Mouse (Mus musculus): Measurements from ENCODE around the gene Il6ra. TPM values are rescaled to one million over a fixed set of nuclear protein-coding genes. Genes with fewer than 3 reads are reported as not detected.

Il6ra gene
- 15.7 and 17.9 TPM in 2 replicates for polyA plus RNA-seq (2015; fragmentation: Nextera tagmentation; extraction: Ambion mirVana)

DNA sequence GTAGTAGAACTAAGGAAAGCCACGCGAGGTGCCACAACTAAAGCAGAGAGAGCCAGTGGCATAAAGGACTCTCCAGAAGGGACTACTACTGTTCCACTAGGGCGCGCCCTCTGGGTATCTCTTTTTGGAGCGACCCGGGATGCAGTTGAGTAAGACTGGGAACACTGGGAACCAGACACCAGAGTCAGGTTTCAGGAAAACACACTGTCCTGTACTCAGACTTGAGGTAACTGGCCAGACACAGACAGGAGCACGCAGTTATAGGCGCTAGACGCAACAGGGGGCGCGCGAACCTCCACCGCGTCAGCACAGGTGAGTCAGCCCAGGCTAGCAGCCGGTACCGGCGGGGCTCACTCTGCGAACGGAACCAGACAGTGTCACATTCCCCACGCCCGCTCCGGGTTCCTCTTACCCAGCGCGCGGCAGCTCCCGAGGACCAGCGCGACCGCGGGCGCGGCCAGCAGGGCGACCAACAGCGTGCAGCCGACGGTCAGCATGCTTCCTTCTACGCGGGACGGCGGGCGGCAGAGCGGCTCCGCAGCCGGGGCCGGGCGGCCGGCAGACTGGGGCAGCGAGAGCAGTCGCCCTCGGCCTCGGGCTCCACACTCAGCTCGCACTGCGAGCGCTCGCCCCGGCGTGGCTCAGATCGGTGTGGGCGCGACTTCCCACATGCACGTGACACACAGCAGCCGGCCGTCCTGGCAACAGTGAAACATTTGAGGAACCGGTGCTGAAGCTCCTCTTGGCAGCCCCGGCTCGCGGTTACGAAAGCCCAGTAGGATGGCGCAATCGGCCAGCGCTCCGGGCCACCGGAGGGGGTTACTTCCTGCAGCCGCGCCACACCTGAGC is at the start of gene Il6ra:
TSS of gene Il6ra (minus strand) at position 654 of the 849 bp plus-strand sequence.
- peak within 1 kb of the TSS; percentile 63 for H3K9ac ChIP-seq (replicated peaks; ENCODE audit: low read depth)
- peak within 1 kb of the TSS; percentile 83 for H3K4me2 ChIP-seq (replicated peaks; ENCODE audit: low read depth, low read length)
- peak; percentile 90 for ATAC-seq
- H3K4me1 ChIP-seq (ENCODE audit: insufficient read depth, low read depth, low read length) = peaks cover 7% of the 10 kb centered on the region; the same call in 1 of the 2 replicates
- H3K9me3 ChIP-seq (ENCODE audit: low read length) = no peaks in the 10 kb centered on the region
- peak; percentile 96 for DNase-seq (ENCODE audit: low spot score)
- peak within 1 kb of the TSS; percentile 91 for H3K27ac ChIP-seq (ENCODE audit: low read length)
- under 1% methylated on average over 67 of the region's 75 CpGs for WGBS
- no peaks in the 10 kb centered on the region for H3K27me3 ChIP-seq (replicated peaks; ENCODE audit: insufficient read depth, low read length)
- H3K36me3 ChIP-seq (ENCODE audit: insufficient read depth, low read length) = no peaks in the 10 kb centered on the region
- peak; percentile 52 for TF ChIP-seq CTCF (IDR thresholded peaks at IDR 0.05)
- peak; percentile 46 for TF ChIP-seq EP300 (IDR thresholded peaks at IDR 0.05)
- peak within 1 kb of the TSS; percentile 54 for H3K4me3 ChIP-seq (ENCODE audit: low read depth, low read length)

DNA sequence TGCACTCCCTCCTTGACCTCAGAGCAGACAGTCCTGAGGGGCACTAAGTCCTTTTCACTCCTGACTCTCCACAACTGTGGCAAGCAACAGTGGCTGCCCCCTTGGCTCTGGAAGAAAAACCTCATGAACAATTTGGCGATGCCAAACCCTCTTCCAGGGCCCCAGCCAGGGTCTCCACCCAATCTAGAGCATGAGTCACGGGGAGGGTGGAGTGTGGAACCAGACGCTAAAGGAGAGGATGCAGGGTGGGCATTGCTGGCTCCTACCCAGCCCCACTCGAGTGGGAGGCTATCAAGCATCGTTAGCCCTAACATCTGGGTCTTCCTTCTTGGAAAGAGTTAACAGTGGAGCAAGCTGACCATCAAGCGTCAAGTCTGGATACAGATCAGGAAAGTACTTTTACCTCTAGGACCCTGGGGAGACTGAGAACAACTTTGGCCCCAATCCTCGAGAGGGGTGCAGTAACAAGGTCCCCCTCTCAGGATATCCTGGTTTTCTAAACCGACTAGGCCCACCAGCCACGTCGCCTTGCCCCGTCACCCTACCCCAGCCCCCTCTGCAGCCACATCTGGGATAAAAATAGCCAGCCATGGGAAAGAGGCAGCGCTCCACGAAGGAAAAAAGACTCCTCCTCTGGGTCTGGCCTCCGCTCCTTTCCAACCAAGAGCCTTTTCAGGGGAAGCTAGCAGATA is 49.2 kb upstream of the Il6ra start:
- H3K4me3 ChIP-seq (ENCODE audit: low read depth, low read length) = peak overlapping the region; percentile 96
- TF ChIP-seq EP300 (IDR thresholded peaks at IDR 0.05) (no peak; the same call in 1 of the 2 replicates), CTCF (IDR thresholded peaks at IDR 0.05) (no peak)
- peak; percentile 63 for DNase-seq (ENCODE audit: low spot score)
- H3K9ac ChIP-seq (replicated peaks; ENCODE audit: low read depth) = peak overlapping the region; percentile 77
- H3K9me3 ChIP-seq (ENCODE audit: low read length) = no peaks in the 10 kb centered on the region
- WGBS = 2% methylated on average over 14 of the region's 14 CpGs
- peak overlapping the region; percentile 95 for H3K27ac ChIP-seq (ENCODE audit: low read length)
- 0 out of 2 replicates have a peak, but pooled peaks cover 6% of the 10 kb centered on the region for H3K36me3 ChIP-seq (ENCODE audit: insufficient read depth, low read length)
- H3K4me2 ChIP-seq (replicated peaks; ENCODE audit: low read depth, low read length) = peak overlapping the region; percentile 93
- peaks cover 27% of the 10 kb centered on the region; the same call in 1 of the 2 replicates for H3K4me1 ChIP-seq (ENCODE audit: insufficient read depth, low read depth, low read length)
- no peaks in the 10 kb centered on the region for H3K27me3 ChIP-seq (replicated peaks; ENCODE audit: insufficient read depth, low read length)
- peak; percentile 7; the same call in 1 of the 2 replicates for ATAC-seq

DNA sequence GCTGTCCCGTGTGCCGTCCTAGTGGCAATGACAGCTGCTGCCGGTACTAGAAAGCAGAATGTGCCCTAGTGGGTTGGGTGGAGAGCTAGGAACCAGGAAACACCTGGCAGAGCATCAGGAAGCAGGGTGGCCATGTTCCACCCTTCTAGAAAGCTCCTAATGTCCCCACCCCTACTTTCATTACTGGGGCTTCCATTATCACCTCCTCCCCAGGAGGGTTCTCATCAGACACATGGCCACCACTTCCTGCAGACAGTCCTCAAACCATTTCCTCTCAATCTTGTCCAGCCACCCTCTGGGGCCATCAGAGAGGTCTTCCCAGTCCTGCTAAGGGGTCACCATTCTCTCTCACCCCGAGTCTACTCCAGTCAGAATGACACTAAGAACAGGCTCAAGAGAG is 48.4 kb upstream of the Il6ra start:
- peak overlapping the region; percentile 96; the same call in 1 of the 2 replicates for H3K4me3 ChIP-seq (ENCODE audit: low read depth, low read length)
- peaks cover 6% of the 10 kb centered on the region; the same call in 1 of the 2 replicates for H3K36me3 ChIP-seq (ENCODE audit: insufficient read depth, low read length)
- H3K9me3 ChIP-seq (ENCODE audit: low read length) = no peaks in the 10 kb centered on the region
- peak overlapping the region; percentile 95 for H3K27ac ChIP-seq (ENCODE audit: low read length)
- DNase-seq (ENCODE audit: low spot score) = peak; percentile 32
- WGBS = 30% methylated on average over 4 of the region's 4 CpGs
- no peak overlapping the region for H3K9ac ChIP-seq (replicated peaks; ENCODE audit: low read depth)
- H3K4me2 ChIP-seq (replicated peaks; ENCODE audit: low read depth, low read length) = peak overlapping the region; percentile 93
- ATAC-seq = no peak
- H3K27me3 ChIP-seq (replicated peaks; ENCODE audit: insufficient read depth, low read length) = no peaks in the 10 kb centered on the region
- TF ChIP-seq EP300 (IDR thresholded peaks at IDR 0.05) (no peak), CTCF (IDR thresholded peaks at IDR 0.05) (no peak)
- H3K4me1 ChIP-seq (ENCODE audit: insufficient read depth, low read depth, low read length) = peaks cover 27% of the 10 kb centered on the region; the same call in 1 of the 2 replicates

DNA sequence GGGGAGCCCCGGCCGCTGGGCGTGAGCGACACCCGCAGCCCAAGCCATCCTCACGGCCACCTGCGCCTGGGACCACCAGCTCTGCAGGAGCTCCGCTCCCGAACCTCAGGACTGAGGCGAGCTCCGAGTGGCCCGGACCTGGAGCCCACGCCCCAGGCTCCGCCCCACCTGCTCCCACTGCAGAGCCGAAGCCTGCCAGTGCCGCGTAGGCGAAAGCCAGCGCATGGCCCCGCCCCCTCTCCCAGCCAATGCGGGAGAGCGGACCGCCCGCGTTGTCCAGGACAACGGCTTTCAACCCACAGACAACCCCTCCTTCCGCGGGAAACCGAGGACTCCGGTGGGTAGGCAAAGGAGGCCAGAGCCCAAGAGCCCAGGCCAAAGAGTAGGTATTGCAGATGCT is 47.5 kb upstream of the Il6ra start:
- Histone ChIP-seq H3K9me3 (ENCODE audit: low read length) (no peaks in the 10 kb centered on the region), H3K9ac (replicated peaks; ENCODE audit: low read depth) (0 out of 2 replicates have a peak overlapping the region, but pooled peaks have one; percentile 33), H3K27ac (ENCODE audit: low read length) (no peak overlapping the region), H3K36me3 (ENCODE audit: insufficient read depth, low read length) (peaks cover 6% of the 10 kb centered on the region; the same call in 1 of the 2 replicates), H3K27me3 (replicated peaks; ENCODE audit: insufficient read depth, low read length) (no peaks in the 10 kb centered on the region), H3K4me1 (ENCODE audit: insufficient read depth, low read depth, low read length) (peaks cover 27% of the 10 kb centered on the region; the same call in 1 of the 2 replicates), H3K4me2 (replicated peaks; ENCODE audit: low read depth, low read length) (peak overlapping the region; percentile 93), H3K4me3 (ENCODE audit: low read depth, low read length) (peak overlapping the region; percentile 33)
- peak; percentile 92 for ATAC-seq
- DNase-seq (ENCODE audit: low spot score) = peak; percentile 95
- TF ChIP-seq EP300 (IDR thresholded peaks at IDR 0.05) (no peak), CTCF (IDR thresholded peaks at IDR 0.05) (no peak)
- 2% methylated on average over 30 of the region's 30 CpGs for WGBS

DNA sequence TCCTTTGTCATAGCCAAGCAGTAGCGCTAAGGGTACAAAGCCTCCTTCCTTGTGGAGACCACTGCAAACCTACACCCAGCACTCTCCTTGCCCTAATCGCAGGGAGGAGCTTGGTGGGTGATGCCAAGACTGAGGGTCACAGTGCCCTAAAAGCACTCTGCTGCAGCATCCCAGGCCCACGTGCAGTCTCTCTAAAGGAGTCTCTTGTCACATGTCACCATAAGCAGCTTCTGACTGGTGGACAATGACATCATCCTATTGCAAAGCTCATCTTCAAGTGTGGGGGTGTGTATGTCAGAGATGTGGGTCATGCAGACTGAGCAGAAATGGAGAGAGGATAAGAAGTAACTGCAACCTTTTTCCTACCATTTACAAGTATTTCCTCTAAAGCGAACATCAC is 46.4 kb upstream of the Il6ra start:
- DNase-seq (ENCODE audit: low spot score) (no peak), ATAC-seq (no peak)
- H3K4me1 ChIP-seq (ENCODE audit: insufficient read depth, low read depth, low read length) = peaks cover 22% of the 10 kb centered on the region; the same call in 1 of the 2 replicates
- no peaks in the 10 kb centered on the region for H3K9me3 ChIP-seq (ENCODE audit: low read length)
- no peak overlapping the region for H3K4me2 ChIP-seq (replicated peaks; ENCODE audit: low read depth, low read length)
- no peak overlapping the region for H3K4me3 ChIP-seq (ENCODE audit: low read depth, low read length)
- no peaks in the 10 kb centered on the region for H3K27me3 ChIP-seq (replicated peaks; ENCODE audit: insufficient read depth, low read length)
- TF ChIP-seq CTCF (IDR thresholded peaks at IDR 0.05) = no peak
- no peak for TF ChIP-seq EP300 (IDR thresholded peaks at IDR 0.05)
- WGBS = 73% methylated on average over 4 of the region's 4 CpGs
- H3K36me3 ChIP-seq (ENCODE audit: insufficient read depth, low read length) = peaks cover 8% of the 10 kb centered on the region; the same call in 1 of the 2 replicates
- H3K27ac ChIP-seq (ENCODE audit: low read length) = no peak overlapping the region
- no peak overlapping the region; the same call in 1 of the 2 replicates for H3K9ac ChIP-seq (replicated peaks; ENCODE audit: low read depth)

DNA sequence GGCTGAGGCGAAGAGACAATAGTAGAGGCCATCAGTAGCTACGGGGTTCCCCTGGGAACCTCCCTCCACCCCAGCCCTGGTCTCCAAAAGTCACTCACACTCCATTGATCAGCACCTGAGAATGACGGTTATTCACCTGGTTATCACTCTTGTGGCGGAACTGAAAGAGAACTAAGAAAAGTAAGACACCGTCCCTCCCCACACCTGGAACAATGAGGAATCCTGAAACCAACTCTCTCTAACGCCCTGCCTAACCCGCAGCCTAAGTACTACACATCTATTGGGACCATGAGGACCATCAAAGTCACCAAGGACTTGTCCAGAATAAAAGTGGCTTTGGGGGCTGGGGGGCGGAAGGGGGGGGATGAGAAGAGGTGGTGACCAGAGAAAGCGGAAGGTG is 44.9 kb upstream of the Il6ra start:
- 95% methylated on average over 9 of the region's 9 CpGs for WGBS
- Histone ChIP-seq H3K9me3 (ENCODE audit: low read length) (no peaks in the 10 kb centered on the region), H3K4me2 (replicated peaks; ENCODE audit: low read depth, low read length) (no peak overlapping the region), H3K4me1 (ENCODE audit: insufficient read depth, low read depth, low read length) (peaks cover 21% of the 10 kb centered on the region; the same call in 1 of the 2 replicates), H3K36me3 (ENCODE audit: insufficient read depth, low read length) (peaks cover 13% of the 10 kb centered on the region), H3K27me3 (replicated peaks; ENCODE audit: insufficient read depth, low read length) (no peaks in the 10 kb centered on the region), H3K27ac (ENCODE audit: low read length) (no peak overlapping the region), H3K4me3 (ENCODE audit: low read depth, low read length) (no peak overlapping the region), H3K9ac (replicated peaks; ENCODE audit: low read depth) (no peak overlapping the region)
- TF ChIP-seq CTCF (IDR thresholded peaks at IDR 0.05) (no peak), EP300 (IDR thresholded peaks at IDR 0.05) (no peak)
- no peak for ATAC-seq
- no peak for DNase-seq (ENCODE audit: low spot score)

Measured in lung, postnatal 0 days (tissue).